ENCODE assay signal across 9 mouse cellular contexts in genomic region chr1:42242586-42243457, GRCm38 (mm10).
DNase-seq lines count a peak whose midpoint lies in the region; ATAC-seq lines count a peak whose summit lies in the region.
"Had no signal": no experiment of that assay in that cellular context is flagged by ENCODE, and none has a peak within 500 bp of the region (broad histone marks: within the 10 kb centered on the region; RNA-seq: fewer than 3 reads in every experiment).

No protein-coding gene starts in this region.

- WGBS in liver, embryonic 11.5 days = 61% methylated on average over 15 of the region's 15 CpGs
- 13% methylated on average over 15 of the region's 15 CpGs for WGBS in forebrain, embryonic 15.5 days
- 26% methylated on average over 15 of the region's 15 CpGs for WGBS in limb, embryonic 11.5 days

- no peak overlapping the region for H3K9ac ChIP-seq in liver, embryonic 11.5 days (ENCODE audit: low read depth, low read length)
- H3K9ac ChIP-seq in forebrain, embryonic 15.5 days (replicated peaks) = 0 out of 2 replicates have a peak overlapping the region, but pooled peaks have one; percentile 8
- H3K9ac ChIP-seq in limb, embryonic 11.5 days (ENCODE audit: low read length) = no peak overlapping the region
- H3K9ac ChIP-seq: embryonic facial prominence, embryonic 15.5 days had no signal

- no peaks in the 10 kb centered on the region for H3K36me3 ChIP-seq in liver, embryonic 11.5 days (ENCODE audit: control insufficient read depth, insufficient read depth, low read length)
- H3K36me3 ChIP-seq in forebrain, embryonic 15.5 days = no peaks in the 10 kb centered on the region
- no peaks in the 10 kb centered on the region for H3K36me3 ChIP-seq in limb, embryonic 11.5 days (ENCODE audit: control insufficient read depth, insufficient read depth, low read length)
- H3K36me3 ChIP-seq: embryonic facial prominence, embryonic 15.5 days had no signal

- ATAC-seq in liver, embryonic 11.5 days (replicated peaks; ENCODE audit: low FRiP score) = no peak
- peak; percentile 58 for ATAC-seq in forebrain, embryonic 15.5 days (replicated peaks)
- ATAC-seq in limb, embryonic 11.5 days (ENCODE audit: insufficient number of reproducible peaks, low FRiP score, low TSS enrichment, low read depth) = peak; percentile 46; the same call in 1 of the 2 replicates

- 0 out of 2 replicates have a peak, but pooled peaks cover 2% of the 10 kb centered on the region for H3K4me1 ChIP-seq in liver, embryonic 11.5 days (replicated peaks; ENCODE audit: control insufficient read depth, insufficient read depth, low read length)
- peaks cover 34% of the 10 kb centered on the region for H3K4me1 ChIP-seq in forebrain, embryonic 15.5 days
- peaks cover 19% of the 10 kb centered on the region for H3K4me1 ChIP-seq in limb, embryonic 11.5 days (ENCODE audit: control insufficient read depth, insufficient read depth, low read length)
- H3K4me1 ChIP-seq: embryonic facial prominence, embryonic 15.5 days had no signal

- no peak overlapping the region for H3K4me3 ChIP-seq in liver, embryonic 11.5 days (ENCODE audit: low read depth, low read length)
- H3K4me3 ChIP-seq in forebrain, embryonic 15.5 days = no peak overlapping the region
- H3K4me3 ChIP-seq in limb, embryonic 11.5 days (ENCODE audit: low read depth, low read length) = no peak overlapping the region
- H3K4me3 ChIP-seq: embryonic facial prominence, embryonic 15.5 days had no signal

- H3K27ac ChIP-seq in liver, embryonic 11.5 days (ENCODE audit: low read depth, low read length) = no peak overlapping the region
- H3K27ac ChIP-seq in forebrain, embryonic 15.5 days (replicated peaks) = peak overlapping the region; percentile 90
- no peak overlapping the region for H3K27ac ChIP-seq in limb, embryonic 11.5 days (replicated peaks; ENCODE audit: low read depth, low read length)
- H3K27ac ChIP-seq: embryonic facial prominence, embryonic 15.5 days had no signal

- DNase-seq in liver, embryonic 11.5 days (ENCODE audit: low spot score) = peak; percentile 32
- no peak for DNase-seq in liver
- DNase-seq in limb, embryonic 11.5 days (ENCODE audit: low spot score) = peak; percentile 59
- DNase-seq in retina, embryonic 14.5 days (ENCODE audit: low spot score) = peak; percentile 14
- no peak for DNase-seq in left cerebral cortex, adult 8-10 months (ENCODE audit: low spot score in 2 of 2)
- DNase-seq in heart, postnatal 36 days = no peak
- DNase-seq: left cerebral cortex, postnatal 4 days had no signal

- intact Hi-C loops in heart, postnatal 36 days (cut with DNase I) = loop anchor here (10.0 kb wide), 1 partner anchor 452 kb away; the partner anchor contains the start of gene Pou3f3

- no peaks in the 10 kb centered on the region for H3K27me3 ChIP-seq in liver, embryonic 11.5 days (replicated peaks; ENCODE audit: control insufficient read depth, insufficient read depth, low read length)
- no peaks in the 10 kb centered on the region for H3K27me3 ChIP-seq in forebrain, embryonic 15.5 days
- no peaks in the 10 kb centered on the region for H3K27me3 ChIP-seq in limb, embryonic 11.5 days (ENCODE audit: control insufficient read depth, insufficient read depth, low read length)
- H3K27me3 ChIP-seq: embryonic facial prominence, embryonic 15.5 days had no signal

- H3K9me3 ChIP-seq in liver, embryonic 11.5 days (ENCODE audit: control insufficient read depth, low read length) = no peaks in the 10 kb centered on the region
- no peaks in the 10 kb centered on the region for H3K9me3 ChIP-seq in forebrain, embryonic 15.5 days
- no peaks in the 10 kb centered on the region for H3K9me3 ChIP-seq in limb, embryonic 11.5 days (ENCODE audit: control insufficient read depth, low read length)
- H3K9me3 ChIP-seq: embryonic facial prominence, embryonic 15.5 days had no signal

- H3K4me2 ChIP-seq in liver, embryonic 11.5 days = no peak overlapping the region
- H3K4me2 ChIP-seq in forebrain, embryonic 15.5 days (replicated peaks) = peak overlapping the region; percentile 44
- peak overlapping the region; percentile 18; the same call in 1 of the 2 replicates for H3K4me2 ChIP-seq in limb, embryonic 11.5 days (ENCODE audit: low read depth, severe bottlenecking)
- H3K4me2 ChIP-seq: embryonic facial prominence, embryonic 15.5 days had no signal

Comparison
In these comparisons a context has a peak if more than half of its experiments do, and no peak if none do; other contexts are left out.
1. DNase-seq: peak in liver, embryonic 11.5 days (single experiment), limb, embryonic 11.5 days (single experiment) and retina, embryonic 14.5 days (single experiment); none in liver (single experiment), left cerebral cortex, adult 8-10 months (0 of 2) and heart, postnatal 36 days (0 of 2).